Mouse (Mus musculus) cerebellum, adult 9-11 months (tissue): ENCODE measurements around the gene Dnah7c.
"Not testable (repeated sequence)": the region's sequence is repeated elsewhere in the genome, so short reads cannot be mapped to it uniquely, and the experiment has no call there.

Experiments
- DNase-seq: peaks from one replicate; pipeline ENCODE4 v3.0.0; 2022

The Dnah7c gene

DNA sequence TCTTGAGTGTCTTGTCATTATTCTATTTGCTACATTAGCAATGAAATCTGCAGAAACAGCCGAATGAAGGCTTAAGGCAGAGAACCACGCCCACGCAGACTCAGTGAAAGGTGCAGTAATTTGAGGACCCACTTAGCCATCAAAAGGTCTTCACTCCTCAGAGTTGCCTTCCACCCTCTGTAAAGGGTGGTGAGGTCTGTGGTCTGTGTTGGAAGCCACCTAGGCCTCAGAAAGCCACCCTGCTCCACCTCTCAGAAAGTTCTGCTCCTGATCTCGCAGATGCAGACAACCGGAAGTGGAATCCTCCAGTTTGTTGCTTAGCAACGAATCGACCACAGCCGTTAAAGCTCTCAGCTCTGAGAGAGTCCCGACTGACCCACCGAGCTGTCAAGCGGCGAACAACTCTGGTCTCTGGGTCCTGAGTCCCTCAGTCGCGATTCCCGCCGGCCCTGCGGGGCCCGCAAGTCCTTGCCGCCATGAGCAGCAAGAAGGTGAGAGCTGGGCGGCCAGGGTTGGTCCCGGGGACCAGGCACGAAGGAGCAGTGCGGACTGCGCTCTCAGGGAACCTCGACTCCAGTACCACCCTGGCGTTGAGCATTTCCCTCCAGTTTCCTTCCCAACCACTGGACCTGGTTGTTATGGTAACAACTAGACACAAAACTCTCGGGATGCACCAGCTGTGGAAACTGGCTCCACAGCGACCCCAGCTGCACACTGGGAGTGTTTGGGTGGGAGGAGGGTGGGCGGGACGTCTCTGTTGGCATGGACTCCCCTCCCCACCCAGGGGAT, at the start of gene Dnah7c:
TSS of gene Dnah7c (plus strand) at position 456 of the 789 bp plus-strand sequence.
- no peak for DNase-seq

DNA sequence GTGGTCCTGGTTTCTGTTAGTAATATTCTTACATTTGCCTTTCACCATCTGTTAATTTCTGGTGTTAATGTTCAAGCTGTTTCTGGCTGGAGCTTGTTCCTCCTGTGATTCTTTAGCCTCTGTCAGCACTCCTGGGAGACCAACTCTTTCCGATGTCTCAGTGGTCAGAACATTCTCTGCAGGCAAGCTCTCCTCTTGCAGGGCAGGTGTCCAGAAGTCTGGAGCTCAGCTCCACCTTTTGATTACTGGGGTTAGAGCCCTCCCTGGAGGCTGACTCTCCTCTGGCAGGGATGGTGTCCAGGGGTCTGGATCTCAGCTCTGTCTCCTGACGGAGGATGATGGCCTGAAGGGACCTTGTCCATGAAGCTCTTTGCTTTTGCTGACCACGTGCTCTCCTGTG, 44.8 kb upstream of the Dnah7c start:
- DNase-seq = not testable (repeated sequence)

DNA sequence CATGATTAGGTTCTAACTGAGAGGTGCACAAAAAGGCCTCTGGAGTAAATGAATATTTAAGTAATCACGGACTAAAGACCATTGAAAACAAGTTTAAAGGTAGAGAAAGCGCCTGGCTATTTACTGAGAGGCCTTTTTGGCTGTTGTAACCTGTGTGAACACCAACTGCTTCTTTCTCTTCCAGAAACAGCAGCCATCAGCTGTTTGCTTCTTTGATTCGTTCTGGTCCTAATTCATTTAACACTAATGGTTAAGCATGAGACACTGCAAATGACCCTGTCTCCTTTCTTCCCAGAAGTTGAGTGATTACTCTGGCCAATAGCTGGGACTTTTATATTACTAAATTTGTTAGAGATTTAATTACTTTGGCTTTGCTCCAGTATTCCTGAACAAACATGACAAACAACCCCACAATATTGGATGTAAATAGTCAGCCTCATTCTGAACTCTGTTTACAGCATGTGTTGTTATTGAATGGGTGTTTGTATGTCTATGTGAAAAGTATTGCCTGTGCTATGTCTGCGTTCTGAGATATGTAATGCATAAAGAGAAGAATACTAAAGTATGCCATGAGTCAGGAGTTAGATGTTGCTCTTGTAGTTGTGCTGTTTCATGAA, 30.6 kb upstream of the Dnah7c start:
- DNase-seq = not testable (repeated sequence)

DNA sequence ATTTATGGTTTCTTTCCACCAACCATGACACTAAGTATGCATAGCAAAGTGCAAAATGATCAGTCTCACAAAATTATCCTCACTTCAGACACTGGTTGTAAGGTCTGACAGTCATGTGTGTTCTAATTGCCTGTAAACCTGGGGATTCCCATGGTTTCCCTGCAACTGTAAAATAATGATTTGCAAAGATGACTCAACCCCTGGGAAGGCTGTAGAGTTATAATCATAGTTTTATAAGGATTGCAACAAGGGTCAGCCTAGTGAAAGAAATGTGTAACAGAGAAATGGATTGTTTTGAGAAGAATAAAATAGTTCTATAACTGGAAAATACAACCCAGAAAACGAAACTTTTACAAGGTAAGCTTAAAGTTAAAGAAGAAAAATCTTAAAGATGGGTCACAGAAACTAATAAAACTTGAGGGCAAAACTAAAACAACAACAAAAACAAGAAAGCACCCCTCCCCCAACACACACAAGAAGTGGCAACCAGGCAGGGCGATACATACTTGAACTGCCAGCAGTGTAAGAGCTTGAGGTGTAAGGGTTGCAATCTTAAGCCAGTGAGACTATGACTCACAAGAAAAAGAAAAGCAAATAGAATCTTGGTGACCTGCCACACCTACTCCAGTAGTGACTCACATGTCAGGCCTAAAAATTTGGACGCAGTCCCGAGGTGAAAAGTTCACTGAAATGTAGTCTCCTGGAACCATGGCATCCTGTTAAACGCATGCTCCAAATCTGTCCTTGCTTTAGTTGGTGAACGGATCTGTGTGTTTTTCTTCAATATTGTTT, 16.9 kb upstream of the Dnah7c start:
- DNase-seq = no peak

DNA sequence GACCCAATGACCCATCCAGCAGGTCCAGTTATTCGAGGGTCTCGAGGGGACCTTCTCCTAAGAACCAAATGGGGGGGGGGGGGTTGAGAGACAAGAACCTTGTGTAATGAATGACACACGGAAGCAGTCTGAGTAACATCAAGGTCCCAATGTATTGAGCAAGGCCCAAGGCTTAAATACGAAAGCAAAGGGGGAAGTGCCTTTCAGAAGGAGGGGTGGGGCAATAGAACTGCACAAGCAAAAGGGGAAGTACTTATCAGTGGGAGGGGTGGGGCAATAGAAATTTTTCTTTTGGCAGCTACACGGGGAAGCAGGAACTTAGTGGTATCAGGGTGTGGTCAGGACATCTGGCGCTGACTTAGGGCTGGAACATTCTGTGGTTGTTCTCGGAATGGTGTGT, 10.6 kb upstream of the Dnah7c start:
- DNase-seq = not testable (repeated sequence)

DNA sequence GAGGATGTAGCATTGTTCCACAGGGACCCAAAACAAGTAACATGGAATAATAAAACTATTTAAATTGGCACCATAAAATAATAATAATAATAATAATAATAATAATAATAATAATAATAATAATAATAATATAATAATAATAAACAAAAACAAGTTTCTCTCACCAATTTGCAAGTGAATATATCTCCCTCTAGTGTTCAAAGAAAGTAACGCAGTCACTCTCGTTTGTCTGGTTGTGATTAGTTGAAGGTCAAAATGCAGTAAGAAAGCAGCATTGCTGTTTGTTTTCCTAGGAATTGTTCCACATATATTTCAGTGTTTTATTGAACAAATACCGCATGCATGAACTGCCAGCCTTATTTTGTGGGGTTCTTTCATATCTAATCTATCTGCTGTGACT, 8.4 kb upstream of the Dnah7c start:
- not testable (repeated sequence) for DNase-seq

DNA sequence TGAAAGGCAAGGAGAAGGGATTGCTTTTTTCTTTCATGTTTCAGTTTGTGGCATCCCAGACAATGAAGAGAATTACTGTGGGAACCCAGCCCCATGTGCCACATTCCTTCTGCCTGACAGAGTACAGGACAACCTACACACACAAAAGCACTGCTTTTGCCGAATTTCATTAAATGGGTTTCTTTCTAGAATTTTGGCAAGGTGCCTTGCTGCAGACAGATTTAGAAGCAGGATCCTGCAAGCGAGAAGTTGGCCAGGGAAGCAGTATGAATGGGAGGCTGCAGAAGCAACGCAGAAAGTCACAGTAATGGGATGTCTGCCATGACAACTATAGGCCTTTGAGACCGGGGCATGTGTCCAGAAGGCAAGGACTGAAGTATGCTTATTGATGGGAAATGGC, 6.4 kb upstream of the Dnah7c start:
- DNase-seq = not testable (repeated sequence)

DNA sequence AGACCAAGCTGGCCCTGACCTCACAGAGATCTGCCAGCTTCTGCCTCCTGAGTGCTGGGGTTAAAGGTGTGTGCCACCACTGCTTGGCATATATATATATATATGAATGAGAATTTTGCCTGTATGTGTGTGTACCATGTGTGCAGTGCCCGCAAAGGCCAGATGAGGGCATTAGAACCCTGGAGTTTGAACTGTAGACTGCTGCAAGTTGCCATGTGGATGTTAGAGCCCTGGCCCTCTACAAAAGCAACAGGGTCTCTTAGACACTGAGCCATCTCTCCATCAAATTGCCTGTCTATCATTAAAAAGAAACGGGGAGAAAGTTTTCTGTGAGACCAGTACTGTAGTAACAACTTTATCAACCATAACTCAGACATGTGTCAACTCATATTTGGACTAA, 3.0 kb downstream of the Dnah7c start:
- no peak for DNase-seq

DNA sequence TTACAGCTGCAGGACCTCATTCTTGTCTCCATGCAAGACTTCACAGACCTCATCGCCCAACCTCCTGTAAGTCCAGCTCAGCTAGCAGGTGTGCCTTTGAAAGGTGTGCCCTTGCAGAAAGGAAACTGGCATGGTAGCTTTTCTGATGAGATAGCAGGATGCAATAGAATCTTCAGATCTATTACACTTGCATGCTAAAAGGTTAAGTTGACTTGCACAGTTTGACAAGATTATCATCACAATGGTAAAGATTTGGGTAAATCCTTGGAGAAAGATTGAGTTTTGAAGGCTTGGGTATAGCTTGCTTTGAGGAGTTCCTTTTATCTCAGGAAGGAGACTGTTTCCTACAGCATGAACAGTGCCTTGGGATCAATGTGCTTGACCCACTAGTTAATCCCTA, 89.3 kb downstream of the Dnah7c start:
- DNase-seq = not testable (repeated sequence)

DNA sequence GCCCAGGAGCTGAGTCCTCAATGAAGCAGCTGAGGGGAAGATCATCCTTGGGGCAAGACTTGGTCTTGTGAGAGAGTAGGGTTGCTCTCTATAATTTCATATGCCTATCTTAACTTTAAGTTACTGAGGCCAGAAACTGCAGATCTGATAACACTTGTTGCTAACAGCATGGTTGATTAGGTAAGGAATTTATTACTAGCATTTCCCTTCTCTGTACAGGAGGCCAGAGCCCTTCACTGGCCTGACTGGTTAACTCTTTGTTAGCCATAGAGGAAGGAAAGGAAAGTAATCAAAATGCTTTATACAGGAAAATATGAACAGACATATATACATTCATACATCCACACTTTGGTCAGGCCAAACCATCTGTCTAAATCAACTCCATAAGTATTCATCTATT, 95.6 kb downstream of the Dnah7c start:
- no peak for DNase-seq

DNA sequence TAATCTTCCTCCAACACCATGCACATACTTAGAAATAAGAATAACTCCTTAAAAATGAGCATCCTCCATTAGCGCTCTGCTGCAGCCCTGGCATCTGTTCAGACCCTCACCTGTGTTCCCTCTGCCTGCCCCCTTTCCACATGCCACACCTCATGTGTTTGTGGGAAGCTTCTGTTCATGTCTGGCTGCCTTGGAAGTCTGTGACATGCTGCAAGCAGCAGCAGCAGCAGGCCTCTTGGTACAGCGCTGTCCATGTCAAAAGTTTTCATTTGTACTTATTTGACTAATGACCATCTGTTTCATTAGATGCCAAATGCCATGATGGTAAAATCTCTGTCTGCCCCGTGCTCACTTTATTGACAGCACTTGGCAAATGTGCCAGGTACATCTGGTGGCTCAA, 101.1 kb downstream of the Dnah7c start:
- DNase-seq = not testable (repeated sequence)

DNA sequence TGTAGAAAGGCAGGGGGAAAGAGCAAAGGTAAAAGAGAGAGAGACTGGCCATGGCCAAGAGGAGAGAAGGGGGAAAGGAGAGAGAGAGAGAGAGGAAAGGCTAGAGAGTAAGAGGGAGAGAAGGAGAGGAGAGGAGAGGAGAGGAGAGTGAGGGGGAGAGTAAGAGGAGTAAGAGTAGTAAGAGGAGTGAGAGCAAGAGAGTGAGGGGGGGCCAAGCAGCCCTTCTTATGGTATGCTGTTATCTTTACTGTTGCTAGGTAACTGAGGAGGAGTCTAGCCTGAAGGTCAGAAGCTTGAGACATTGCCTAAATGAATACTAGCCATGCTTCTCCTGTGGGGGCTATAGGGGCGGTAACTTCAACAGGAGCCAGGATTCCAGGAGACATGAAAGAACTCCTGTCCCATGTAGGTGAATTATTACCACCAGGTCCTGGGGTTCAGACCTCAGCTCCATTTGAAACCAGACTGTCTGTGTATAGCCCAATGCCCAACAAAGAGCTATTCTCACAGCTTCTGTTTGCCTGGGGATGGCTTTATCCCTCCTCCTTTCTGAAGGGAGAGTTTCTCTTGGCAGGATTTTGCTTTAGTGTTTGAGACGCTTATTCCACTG, 119.5 kb downstream of the Dnah7c start:
- no peak for DNase-seq

DNA sequence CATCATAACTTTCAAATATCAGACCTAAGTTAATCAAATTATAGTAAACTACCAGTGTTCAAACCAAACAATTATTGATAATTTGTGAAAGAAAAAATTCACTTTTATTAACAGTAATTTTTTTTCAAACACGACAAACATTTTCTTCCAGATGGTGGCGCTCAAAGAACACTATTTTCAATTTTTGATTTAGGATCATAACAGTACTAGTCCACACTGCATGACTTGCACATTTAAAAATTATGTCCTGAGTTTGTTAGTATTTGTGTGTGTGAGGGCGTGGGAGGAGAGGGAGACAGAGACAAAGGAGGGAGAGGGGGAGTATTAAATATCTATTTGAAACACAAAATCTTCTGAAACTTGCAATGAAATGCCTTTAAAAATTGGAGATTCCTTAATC, 155.0 kb downstream of the Dnah7c start:
- DNase-seq = no peak

DNA sequence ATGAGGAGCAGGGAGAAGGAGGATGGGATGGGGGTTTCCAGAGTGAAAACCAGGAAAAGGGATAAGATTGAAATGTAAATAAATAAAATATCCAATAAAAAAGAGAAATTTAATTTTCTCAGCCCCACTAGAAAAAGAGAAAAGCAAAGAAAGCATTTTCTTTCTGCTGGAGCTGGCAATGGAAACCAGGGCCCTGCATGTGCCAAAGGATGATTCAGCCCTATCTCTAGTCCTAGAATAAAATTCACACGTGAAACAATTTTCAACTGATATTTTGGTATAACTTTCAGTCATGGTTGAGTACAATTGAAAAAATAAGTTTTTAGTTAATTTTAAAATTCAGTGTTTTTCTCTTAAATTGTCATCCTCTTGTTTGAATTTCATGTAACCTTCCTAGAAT, 168.4 kb downstream of the Dnah7c start:
- DNase-seq = not testable (repeated sequence)

DNA sequence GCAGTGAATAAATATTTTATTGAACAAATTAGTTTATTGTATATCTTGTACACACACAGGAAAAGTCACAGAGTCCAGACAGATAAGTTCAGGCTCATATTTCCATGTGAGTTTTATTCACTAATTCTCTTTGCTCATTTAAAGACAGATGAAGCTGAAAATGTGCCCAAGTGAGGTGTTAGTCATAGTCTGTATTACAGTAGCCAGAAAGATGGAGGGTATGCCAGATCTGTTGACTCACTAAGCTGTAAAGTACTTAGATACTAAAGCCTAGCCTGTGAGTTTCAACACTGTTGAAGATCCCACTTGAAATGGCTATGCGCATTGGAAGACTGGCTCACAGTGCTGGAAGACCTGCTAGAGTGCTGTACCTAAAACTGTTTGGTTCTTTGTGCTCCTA, 171.0 kb downstream of the Dnah7c start:
- not testable (repeated sequence) for DNase-seq

DNA sequence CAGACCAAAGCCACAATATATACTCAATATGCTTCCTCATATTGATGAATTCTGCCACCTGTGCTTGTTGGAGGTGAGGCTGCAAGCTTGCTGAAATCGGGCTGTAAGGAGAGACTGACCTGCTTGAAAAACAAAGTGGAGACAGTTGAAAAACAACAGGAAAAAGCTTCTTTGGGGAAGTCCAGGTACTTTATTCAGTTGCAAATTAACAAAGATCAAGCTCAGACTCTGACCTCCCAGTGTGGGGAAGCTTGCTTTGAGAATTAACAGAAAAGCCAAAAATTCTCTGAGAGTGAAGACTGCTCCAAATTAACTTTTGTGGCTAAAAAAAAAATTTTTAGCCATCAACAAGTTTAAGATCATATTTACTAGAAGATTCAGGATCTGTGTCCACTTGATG, 194.9 kb downstream of the Dnah7c start:
- DNase-seq = no peak

DNA sequence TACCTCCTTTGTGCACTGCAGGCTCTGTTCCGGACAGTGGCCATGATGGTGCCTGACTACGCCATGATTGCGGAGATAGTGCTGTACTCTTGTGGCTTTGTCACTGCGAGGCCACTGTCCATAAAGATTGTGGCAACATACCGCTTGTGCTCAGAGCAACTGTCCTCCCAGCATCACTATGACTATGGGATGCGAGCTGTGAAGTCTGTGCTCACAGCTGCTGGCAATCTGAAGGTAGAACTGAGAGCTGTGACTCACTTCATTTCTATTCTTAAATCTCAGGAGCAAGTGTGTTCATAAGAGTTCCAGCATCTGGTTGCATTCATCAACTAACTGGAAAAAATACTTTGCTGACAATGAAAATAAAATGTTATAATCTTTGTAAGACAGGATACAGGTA, 200.5 kb downstream of the Dnah7c start:
- not testable (repeated sequence) for DNase-seq

DNA sequence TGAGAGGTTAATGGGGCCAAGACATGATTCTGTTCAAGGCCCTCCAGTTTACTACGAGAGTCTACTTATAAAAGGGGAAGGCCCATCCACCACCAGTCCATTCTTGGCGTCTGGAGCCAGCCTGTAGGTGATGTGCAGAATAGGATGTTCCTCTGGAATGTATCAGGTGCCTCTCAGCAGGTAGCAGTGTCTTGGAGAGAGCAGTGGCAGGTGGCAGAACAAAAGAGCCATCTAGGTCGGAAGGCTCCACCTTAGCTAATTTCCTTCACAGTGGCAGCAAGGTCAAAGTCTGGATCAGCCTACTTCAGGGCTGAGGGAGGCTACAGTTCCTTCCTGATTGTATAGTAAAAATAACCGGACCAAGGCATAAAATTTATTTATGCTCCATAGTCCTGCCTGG, 224.4 kb downstream of the Dnah7c start:
- DNase-seq = not testable (repeated sequence)

DNA sequence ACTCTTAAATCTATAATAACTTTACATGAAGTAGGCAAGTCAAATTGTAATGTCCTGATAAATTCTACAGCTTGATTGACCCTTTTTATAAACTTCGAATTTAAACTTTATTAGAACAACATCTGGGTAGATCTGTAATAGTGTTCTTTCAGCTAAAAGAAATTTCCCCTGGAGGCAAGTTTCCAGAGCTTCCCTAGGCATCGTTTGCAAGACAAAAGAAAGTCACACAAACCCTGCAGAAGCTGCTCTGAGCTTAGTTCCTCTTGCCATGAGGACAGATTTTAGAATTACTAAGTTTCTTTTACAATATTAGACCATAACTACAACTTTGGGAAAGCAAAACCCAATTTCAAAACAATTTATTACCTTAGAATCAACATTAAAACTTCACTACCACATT, 227.3 kb downstream of the Dnah7c start:
- DNase-seq = not testable (repeated sequence)

DNA sequence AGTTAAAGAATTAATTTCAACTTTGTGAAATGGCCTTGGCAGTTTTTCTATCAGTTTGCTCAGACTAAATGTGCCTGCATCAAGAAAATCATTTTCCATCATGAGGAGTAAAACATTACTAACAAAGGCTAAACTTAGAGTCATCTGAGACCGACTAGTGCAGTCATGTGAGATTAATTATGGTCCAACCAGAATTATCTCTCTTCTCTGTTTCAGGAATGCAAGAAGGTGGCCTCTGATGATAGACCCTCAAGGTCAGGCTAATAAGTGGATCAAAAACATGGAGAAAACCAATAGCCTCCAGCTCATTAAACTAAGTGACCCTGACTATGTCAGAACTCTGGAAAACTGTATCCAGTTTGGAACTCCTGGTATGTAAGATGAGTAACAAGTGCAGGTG, 299.4 kb downstream of the Dnah7c start:
- DNase-seq = not testable (repeated sequence)

DNA sequence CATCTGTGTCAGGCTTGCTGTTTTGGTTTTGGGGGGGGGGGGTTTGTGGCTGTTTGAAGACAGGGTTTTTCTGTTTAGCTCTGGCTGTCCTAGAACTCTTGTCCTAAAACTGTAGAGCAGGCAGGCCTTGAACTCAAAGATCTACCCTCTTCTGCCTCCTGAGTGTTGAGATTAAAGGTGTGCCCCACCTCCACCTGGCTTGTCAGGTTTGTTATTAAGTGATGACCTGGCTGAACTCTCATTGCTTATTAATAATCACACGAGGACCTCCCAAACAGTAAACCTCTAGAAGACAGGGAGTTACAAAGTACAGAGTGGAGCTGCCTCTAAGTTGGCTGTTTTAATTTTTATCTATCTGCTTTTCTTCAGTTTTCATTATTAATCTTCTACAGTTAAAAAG, 299.9 kb downstream of the Dnah7c start:
- no peak for DNase-seq

DNA sequence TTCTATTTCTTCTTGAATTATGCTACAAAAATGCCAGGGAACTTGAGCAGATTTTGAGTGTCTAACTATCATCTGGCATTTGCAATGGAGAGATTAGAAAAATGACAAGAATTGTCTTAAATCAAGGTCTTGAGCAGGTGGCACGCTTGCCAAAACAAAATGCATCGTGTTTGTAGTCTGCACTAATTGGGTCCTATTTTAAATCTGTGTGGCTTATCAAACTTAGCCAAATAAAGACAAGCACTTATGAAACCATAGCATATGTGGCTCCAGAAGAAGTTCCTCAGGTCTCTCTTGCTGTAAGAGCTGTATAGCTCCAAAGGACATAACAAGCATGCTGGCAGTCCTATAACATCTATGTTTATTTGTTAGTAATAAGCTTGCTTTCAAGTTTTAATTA, 300.3 kb downstream of the Dnah7c start:
- DNase-seq = not testable (repeated sequence)

DNA sequence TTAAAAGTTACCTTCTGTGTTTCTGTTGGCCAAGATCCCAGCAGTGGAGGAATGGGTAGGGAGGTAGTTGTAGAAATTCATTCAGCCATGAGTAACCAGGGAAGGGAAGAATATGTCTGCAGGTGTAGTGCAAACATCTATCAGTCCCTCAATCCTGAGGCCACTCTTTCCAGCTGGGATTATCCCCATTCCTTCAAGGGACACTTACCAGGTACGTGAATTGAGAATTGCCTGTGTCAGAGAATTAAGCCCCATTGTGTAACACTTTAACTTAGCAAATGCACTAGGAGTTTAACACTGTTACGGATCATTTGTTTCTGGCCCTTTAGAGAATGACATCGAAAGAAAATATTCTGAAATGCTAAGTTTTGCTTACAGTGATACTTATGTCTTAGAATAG, 304.3 kb downstream of the Dnah7c start:
- not testable (repeated sequence) for DNase-seq
